Mouse (Mus musculus) intestine, postnatal 0 days (tissue): Measurements from ENCODE around the gene 1600014C23Rik. TPM values are rescaled to one million over a fixed set of nuclear protein-coding genes. Genes with fewer than 3 reads are reported as not detected.
A peak's percentile ranks its signal among the peaks of the same experiment; 100 is the strongest.

Experiments used
- ATAC-seq: fragments of 200-750 bp; cut with Nextera tagmentation; 2 replicates; pipeline ENCODE4 v1.8.0; 2017; ENCODE audit warnings: mild to moderate bottlenecking, moderate TSS enrichment, moderate library complexity
- H3K27ac ChIP-seq: fragments of 300-500 bp; sonication (generic); 2 replicates; pipeline ENCODE4 v1.5.1; 2014; ENCODE audit warnings: mild to moderate bottlenecking, low read depth, low read length, moderate library complexity
- H3K27me3 ChIP-seq: fragments of 300-500 bp; sonication (generic); replicated peaks from 2 replicates; pipeline ENCODE4 v1.6.1; 2014; ENCODE audit warnings: low read length, mixed read lengths; ENCODE audit not compliant: control insufficient read depth, insufficient read depth
- H3K36me3 ChIP-seq: fragments of 300-500 bp; sonication (generic); 2 replicates; pipeline ENCODE4 v1.6.1; 2014; ENCODE audit warnings: mild to moderate bottlenecking, moderate library complexity; ENCODE audit not compliant: control insufficient read depth, insufficient read depth
- H3K4me1 ChIP-seq: fragments of 300-500 bp; sonication (generic); replicated peaks from 2 replicates; pipeline ENCODE4 v1.6.1; 2014; ENCODE audit warnings: antibody characterized with exemption, low read length, mixed read lengths; ENCODE audit not compliant: control insufficient read depth, insufficient read depth
- H3K4me2 ChIP-seq: fragments of 300-500 bp; sonication (generic); replicated peaks from 2 replicates; pipeline ENCODE4 v1.6.1; 2014; ENCODE audit warnings: low read depth, mild to moderate bottlenecking, moderate library complexity
- H3K4me3 ChIP-seq: fragments of 300-500 bp; sonication (generic); 2 replicates; pipeline ENCODE4 v1.5.1; 2014; ENCODE audit warnings: low read depth, low read length
- H3K9ac ChIP-seq: fragments of 300-500 bp; sonication (generic); 2 replicates; pipeline ENCODE4 v1.6.1; 2014; ENCODE audit warnings: mild to moderate bottlenecking, low read depth, low read length
- H3K9me3 ChIP-seq: fragments of 300-500 bp; sonication (generic); 2 replicates; pipeline ENCODE4 v1.6.1; 2016; ENCODE audit warnings: mixed run types; ENCODE audit not compliant: control insufficient read depth
- CTCF ChIP-seq: sonication (generic); IDR thresholded peaks from 2 replicates; pipeline ENCODE4 v1.5.1; 2016; ENCODE audit warnings: low read depth, mild to moderate bottlenecking, control low read depth, antibody characterized with exemption, moderate library complexity
- WGBS: fragments of 180-500 bp; shearing (Covaris S2); extraction: QIAGEN DNeasy Blood & Tissue Kit; methylation state at CpG from one replicate; pipeline ENCODE4 v1.1.7; 2014; 5-methylcytosine and 5-hydroxymethylcytosine counted together
- polyA plus RNA-seq: library from polyadenylated mRNA; unstranded; fragments of >200 nt; fragmentation: Nextera tagmentation; extraction: Ambion mirVana; gene quantifications from 2 replicates; pipeline ENCODE4 v1.2.1, GENCODE M21; 2015

1600014C23Rik gene
- polyA plus RNA-seq, 1 experiment from 2014 or later, result not detected

DNA sequence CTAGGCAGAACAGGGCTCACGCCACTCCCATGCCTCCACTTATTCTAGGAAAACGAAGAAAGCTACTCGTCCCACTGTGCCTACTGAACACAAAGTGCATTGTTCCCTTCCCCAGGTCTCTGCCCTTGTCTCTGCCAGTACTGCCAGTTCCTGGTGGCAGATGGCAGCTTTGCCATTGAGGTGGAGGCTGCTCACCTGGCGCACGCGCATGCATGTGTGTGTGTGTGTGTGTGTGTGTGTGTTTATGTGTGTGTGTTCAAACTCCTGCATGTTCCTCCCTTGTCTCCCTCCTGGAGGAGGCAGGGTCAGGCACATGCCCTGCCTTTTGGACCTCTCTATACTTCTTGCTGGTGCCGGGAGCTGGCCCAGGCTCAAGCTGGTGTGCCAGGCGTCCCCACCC, 38.5 kb upstream of the 1600014C23Rik start:
- WGBS, result 80% methylated on average over 8 of the region's 8 CpGs
- no peaks in the 10 kb centered on the region for H3K9me3 ChIP-seq
- H3K36me3 ChIP-seq, result no peaks in the 10 kb centered on the region
- no peak overlapping the region for H3K9ac ChIP-seq
- no peak for TF ChIP-seq CTCF
- no peak overlapping the region for H3K27ac ChIP-seq
- no peak overlapping the region for H3K4me2 ChIP-seq
- H3K4me1 ChIP-seq, result no peaks in the 10 kb centered on the region; the same call in 1 of the 2 replicates
- ATAC-seq, result no peak
- no peak overlapping the region for H3K4me3 ChIP-seq
- no peaks in the 10 kb centered on the region for H3K27me3 ChIP-seq

GRCm38 (mm10) chr17:45770441-45770840, 36.8 kb upstream of the 1600014C23Rik start:
- H3K4me2 ChIP-seq, result no peak overlapping the region
- TF ChIP-seq CTCF, result no peak
- H3K27me3 ChIP-seq, result no peaks in the 10 kb centered on the region
- peaks cover 4% of the 10 kb centered on the region; the same call in 1 of the 2 replicates for H3K4me1 ChIP-seq
- no peak overlapping the region for H3K27ac ChIP-seq
- H3K4me3 ChIP-seq, result no peak overlapping the region
- no peaks in the 10 kb centered on the region for H3K36me3 ChIP-seq
- WGBS, result 57% methylated on average over 6 of the region's 6 CpGs
- no peak for ATAC-seq
- no peak overlapping the region for H3K9ac ChIP-seq
- H3K9me3 ChIP-seq, result no peaks in the 10 kb centered on the region

DNA sequence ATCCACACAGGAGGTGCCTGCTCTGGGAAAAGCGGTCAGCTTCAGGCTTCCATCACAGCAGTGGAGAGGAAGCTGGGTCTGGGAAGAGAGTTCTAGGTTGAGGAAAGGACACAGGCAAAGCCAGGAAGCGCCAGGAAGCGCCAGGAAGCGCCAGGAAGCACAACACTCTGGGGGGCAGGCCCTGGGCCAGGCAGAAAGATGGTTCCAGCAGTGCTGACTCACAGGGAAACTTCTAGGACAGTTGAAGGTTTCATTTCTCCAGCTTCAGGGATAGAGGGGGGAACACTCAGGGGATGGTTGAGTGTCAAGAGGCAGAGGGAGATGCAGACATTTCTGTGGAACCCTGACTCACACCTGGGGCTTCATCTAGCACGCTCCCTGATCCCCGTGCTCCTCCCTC, 36.2 kb upstream of the 1600014C23Rik start:
- H3K27ac ChIP-seq, result no peak overlapping the region
- no peaks in the 10 kb centered on the region for H3K36me3 ChIP-seq
- H3K4me1 ChIP-seq, result peaks cover 4% of the 10 kb centered on the region; the same call in 1 of the 2 replicates
- H3K27me3 ChIP-seq, result no peaks in the 10 kb centered on the region
- H3K4me3 ChIP-seq, result no peak overlapping the region
- H3K9me3 ChIP-seq, result no peaks in the 10 kb centered on the region
- 74% methylated on average over 6 of the region's 6 CpGs for WGBS
- no peak overlapping the region for H3K4me2 ChIP-seq
- H3K9ac ChIP-seq, result no peak overlapping the region
- no peak for ATAC-seq
- TF ChIP-seq CTCF, result no peak

GRCm38 (mm10) chr17:45767536-45768146, 34.0 kb upstream of the 1600014C23Rik start:
- no peaks in the 10 kb centered on the region for H3K36me3 ChIP-seq
- peak overlapping the region; percentile 8 for H3K4me3 ChIP-seq
- H3K9ac ChIP-seq, result no peak overlapping the region
- peak overlapping the region; percentile 46 for H3K4me2 ChIP-seq
- peak overlapping the region; percentile 77 for H3K27ac ChIP-seq
- no peaks in the 10 kb centered on the region for H3K27me3 ChIP-seq
- ATAC-seq, result peak; percentile 83; the same call in 1 of the 2 replicates
- peaks cover 4% of the 10 kb centered on the region for H3K4me1 ChIP-seq
- no peaks in the 10 kb centered on the region for H3K9me3 ChIP-seq
- WGBS, result 16% methylated on average over 9 of the region's 9 CpGs
- no peak for TF ChIP-seq CTCF

GRCm38 (mm10) chr17:45766735-45767535, 33.3 kb upstream of the 1600014C23Rik start:
- peaks cover 4% of the 10 kb centered on the region for H3K4me1 ChIP-seq
- no peaks in the 10 kb centered on the region for H3K9me3 ChIP-seq
- H3K4me3 ChIP-seq, result peak overlapping the region; percentile 8
- peak overlapping the region; percentile 26; the same call in 1 of the 2 replicates for H3K9ac ChIP-seq
- peak; percentile 91 for ATAC-seq
- peak overlapping the region; percentile 46 for H3K4me2 ChIP-seq
- H3K27ac ChIP-seq, result peak overlapping the region; percentile 77
- no peaks in the 10 kb centered on the region for H3K27me3 ChIP-seq
- 3% methylated on average over 12 of the region's 12 CpGs for WGBS
- TF ChIP-seq CTCF, result no peak
- H3K36me3 ChIP-seq, result no peaks in the 10 kb centered on the region

GRCm38 (mm10) chr17:45765914-45766313, 32.3 kb upstream of the 1600014C23Rik start:
- H3K4me2 ChIP-seq, result no peak overlapping the region
- no peaks in the 10 kb centered on the region for H3K36me3 ChIP-seq
- H3K4me1 ChIP-seq, result peaks cover 4% of the 10 kb centered on the region
- H3K27ac ChIP-seq, result no peak overlapping the region; the same call in 1 of the 2 replicates
- no peak for ATAC-seq
- H3K9ac ChIP-seq, result no peak overlapping the region
- TF ChIP-seq CTCF, result no peak
- 85% methylated on average over 3 of the region's 3 CpGs for WGBS
- no peaks in the 10 kb centered on the region for H3K9me3 ChIP-seq
- no peaks in the 10 kb centered on the region for H3K27me3 ChIP-seq
- no peak overlapping the region for H3K4me3 ChIP-seq
